Mouse (Mus musculus) kidney, postnatal 14 days (tissue): ENCODE results near the gene Rgs19.

Experiments
- DNase-seq: peaks from one replicate; pipeline ENCODE4 v3.0.0; 2022; ENCODE audit warnings: mixed read lengths

Rgs19 gene

DNA sequence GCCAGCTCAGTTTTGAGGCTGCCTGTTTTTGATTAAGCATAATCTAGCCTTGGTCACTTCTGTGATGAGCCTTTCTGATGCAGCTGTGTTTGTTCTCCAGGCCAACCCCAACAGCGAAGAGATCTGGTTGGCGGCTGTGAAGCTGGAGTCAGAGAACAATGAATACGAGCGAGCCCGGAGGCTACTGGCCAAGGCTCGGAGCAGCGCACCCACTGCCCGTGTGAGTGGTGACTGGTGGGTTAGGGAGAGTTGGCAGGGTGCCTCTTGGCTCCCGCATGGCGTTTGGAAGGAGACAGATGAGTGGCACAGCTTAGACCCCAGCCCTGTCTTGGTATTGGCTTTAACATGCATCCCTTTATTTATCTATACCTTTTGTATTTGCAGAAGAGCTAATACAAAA is 44.9 kb downstream of the Rgs19 start:
- DNase-seq = no peak

GRCm38 (mm10) chr2:181646626-181647472 is 46.9 kb downstream of the Rgs19 start:
- DNase-seq = no peak

DNA sequence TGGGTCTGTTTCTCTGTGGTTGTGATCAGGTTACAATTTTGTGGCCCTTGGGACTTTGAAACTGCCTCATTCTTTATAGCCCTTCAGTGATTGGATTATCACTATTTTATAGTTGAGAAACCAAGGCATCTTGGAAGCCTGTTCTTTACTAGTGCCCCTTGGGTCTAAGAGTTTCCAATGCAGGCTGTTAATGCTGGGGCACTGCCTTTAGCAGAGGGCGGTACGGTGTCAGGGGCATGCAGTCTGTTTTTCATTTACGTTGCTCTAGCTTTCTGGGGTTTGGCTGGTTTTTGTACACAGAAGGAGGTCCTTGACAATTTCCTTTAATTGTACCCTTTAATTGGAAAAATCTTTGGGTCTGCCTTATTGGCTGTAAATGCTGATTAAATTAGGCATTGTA is 48.1 kb downstream of the Rgs19 start:
- DNase-seq = no peak

DNA sequence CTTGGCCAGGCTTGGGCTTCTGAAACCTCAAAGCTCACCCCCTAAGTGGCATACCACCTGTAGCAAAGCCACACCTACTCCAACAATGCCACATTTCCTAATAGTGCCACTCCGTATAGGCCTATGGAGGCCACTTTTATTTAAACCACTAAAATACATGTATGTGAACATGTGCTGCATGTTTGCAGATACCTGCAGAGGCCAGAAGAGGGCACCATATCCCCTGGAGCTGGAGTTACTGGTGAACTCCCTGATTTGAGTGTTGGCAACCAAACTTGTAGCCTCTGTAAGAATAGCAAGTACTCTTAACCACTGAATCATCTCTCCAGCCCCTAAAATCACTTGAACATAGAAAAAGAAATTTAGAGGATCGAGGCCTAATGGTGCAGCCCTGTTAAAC is 49.4 kb downstream of the Rgs19 start:
- peak; percentile 52 for DNase-seq
